Mouse (Mus musculus) forebrain, embryonic 16.5 days (tissue): ENCODE data around the gene Cldn34b3. TPM values are rescaled to one million over a fixed set of nuclear protein-coding genes. Genes with fewer than 3 reads are reported as not detected.
"Not testable (repeated sequence)": the region's sequence is repeated elsewhere in the genome, so short reads cannot be mapped to it uniquely, and the experiment has no call there.

Experiments used
- ATAC-seq: fragments of 200-750 bp; cut with Nextera tagmentation; 2 replicates; pipeline ENCODE4 v1.8.0; 2017; ENCODE audit warnings: mild to moderate bottlenecking, moderate library complexity
- H3K27ac ChIP-seq: fragments of 300-500 bp; sonication (generic); 2 replicates; pipeline ENCODE4 v1.5.1; 2014; ENCODE audit warnings: low read length, control low read depth
- H3K27me3 ChIP-seq: fragments of 300-500 bp; sonication (generic); replicated peaks from 2 replicates; pipeline ENCODE4 v1.6.1; 2014; ENCODE audit warnings: low read length; ENCODE audit not compliant: control insufficient read depth, insufficient read depth
- H3K36me3 ChIP-seq: fragments of 300-500 bp; sonication (generic); 2 replicates; pipeline ENCODE4 v1.6.1; 2014; ENCODE audit not compliant: control insufficient read depth, insufficient read depth
- H3K4me1 ChIP-seq: fragments of 300-500 bp; sonication (generic); replicated peaks from 2 replicates; pipeline ENCODE4 v1.6.1; 2014; ENCODE audit warnings: low read length; ENCODE audit not compliant: control insufficient read depth, insufficient read depth
- H3K4me2 ChIP-seq: fragments of 300-500 bp; sonication (generic); 2 replicates; pipeline ENCODE4 v1.6.1; 2014; ENCODE audit warnings: mild to moderate bottlenecking, low read length, control low read depth
- H3K4me3 ChIP-seq: fragments of 300-500 bp; sonication (generic); replicated peaks from 2 replicates; pipeline ENCODE4 v1.5.1; 2014; ENCODE audit warnings: mild to moderate bottlenecking, low read length, control low read depth
- H3K9ac ChIP-seq: fragments of 300-500 bp; sonication (generic); replicated peaks from 2 replicates; pipeline ENCODE4 v1.6.1; 2014; ENCODE audit warnings: low read depth, low read length, control low read depth
- H3K9me3 ChIP-seq: fragments of 300-500 bp; sonication (generic); 2 replicates; pipeline ENCODE4 v1.6.1; 2016; ENCODE audit warnings: low read length; ENCODE audit not compliant: control insufficient read depth
- WGBS: fragments of 180-500 bp; shearing (Covaris S2); extraction: QIAGEN DNeasy Blood & Tissue Kit; methylation state at CpG from one replicate; pipeline ENCODE4 v1.1.7; 2014; 5-methylcytosine and 5-hydroxymethylcytosine counted together
- polyA plus RNA-seq: library from polyadenylated mRNA; unstranded; fragments of >200 nt; fragmentation: Nextera tagmentation; extraction: Ambion mirVana; gene quantifications from 2 replicates; pipeline ENCODE4 v1.2.1, GENCODE M21; 2015

Gene Cldn34b3
- not detected in 2 replicates for polyA plus RNA-seq

- not testable (repeated sequence) for H3K9ac ChIP-seq, H3K4me2 ChIP-seq, H3K4me1 ChIP-seq, H3K36me3 ChIP-seq, ATAC-seq, H3K4me3 ChIP-seq, H3K27me3 ChIP-seq, H3K27ac ChIP-seq, H3K9me3 ChIP-seq
- WGBS = 92% methylated on average over 1 of the region's 1 CpGs
Measured at GRCm38 (mm10) chrX:76264004-76264403, at the start of gene Cldn34b3. TSS of gene Cldn34b3 (plus strand) at chrX:76264304.

Other genes starting within 250 kb of the Cldn34b3 start
- not detected in 2 replicates for gene Cldn34b4, start 129.0 kb downstream of the Cldn34b3 start, polyA plus RNA-seq